In genomic region chr15:79037913-79038328, GRCm38 (mm10) we compare ENCODE assay signal across 8 mouse cellular contexts. TPM values are rescaled to one million over a fixed set of nuclear protein-coding genes. Genes with fewer than 3 reads are reported as not detected.
A peak's percentile ranks its signal among the peaks of the same experiment; 100 is the strongest.
DNase-seq lines count a peak whose midpoint lies in the region; ATAC-seq and TF ChIP-seq lines count a peak whose summit lies in the region.

No protein-coding gene starts in this region.

- intact Hi-C loops in gastrocnemius, postnatal 14 days (cut with DNase I; ENCODE audit: low total_unique reads), result no loop called here

- H3K9ac ChIP-seq in liver, adult 2 months (ENCODE audit: low read depth, low read length), result peak overlapping the region; percentile 59

- peak; percentile 76 for DNase-seq in A20 (ENCODE audit: low read depth, low spot score)
- peak; percentile 54 for DNase-seq in adipocyte (ENCODE audit: low spot score)
- DNase-seq in gastrocnemius, postnatal 14 days, result peak; percentile 82
- DNase-seq in liver, adult 2 months (ENCODE audit: extremely low read depth, low read depth, low spot score), result peak; percentile 17
- DNase-seq in natural killer cell, adult 2 months (ENCODE audit: low spot score in 2 of 2), result peak; percentile 62 to 74
- DNase-seq in thymus, adult 2 months, result peak; percentile 59

- H3K27ac ChIP-seq in liver, adult 2 months (replicated peaks; ENCODE audit: insufficient read depth, low read depth, low read length), result no peak overlapping the region
- H3K27ac ChIP-seq in thymus, adult 2 months (ENCODE audit: control insufficient read depth, insufficient read depth, low read length), result no peak overlapping the region

- peaks cover 4% of the 10 kb centered on the region for H3K27me3 ChIP-seq in liver, adult 2 months (ENCODE audit: control insufficient read depth, insufficient read depth, low read length)
- H3K27me3 ChIP-seq in thymus, adult 2 months (ENCODE audit: control insufficient read depth, insufficient read depth, low read length), result peaks cover 11% of the 10 kb centered on the region

- H3K36me3 ChIP-seq in liver, adult 2 months (ENCODE audit: control insufficient read depth, insufficient read depth, low read length), result no peaks in the 10 kb centered on the region
- no peaks in the 10 kb centered on the region for H3K36me3 ChIP-seq in thymus, adult 2 months (ENCODE audit: control insufficient read depth, insufficient read depth, low read length)

- TF ChIP-seq POLR2A in liver, adult 2 months (IDR thresholded peaks at IDR 0.05; ENCODE audit: extremely low read depth, insufficient read depth, low read length), result no peak
- no peak for TF ChIP-seq POLR2A in thymus, adult 2 months (IDR thresholded peaks at IDR 0.05; ENCODE audit: control insufficient read depth, extremely low read depth, insufficient read depth, low read length, poor library complexity)

- no peak overlapping the region for H3K4me3 ChIP-seq in liver, adult 2 months (ENCODE audit: insufficient read depth, low read depth, low read length)
- H3K4me3 ChIP-seq in thymus, adult 2 months (ENCODE audit: control insufficient read depth, insufficient read depth, low read length), result no peak overlapping the region

- H3K79me2 ChIP-seq in liver, adult 2 months (ENCODE audit: control insufficient read depth, insufficient read depth, low read length), result no peaks in the 10 kb centered on the region

- 13% methylated on average over 14 of the region's 14 CpGs for WGBS in liver, adult 2 months
- 14% methylated on average over 14 of the region's 14 CpGs for WGBS in thymus, adult 2 months

- ATAC-seq in common myeloid progenitor, adult 5-6 weeks (replicated peaks; ENCODE audit: low read depth, poor library complexity, severe bottlenecking), result peak; percentile 26; the same call in 1 of the 2 replicates
- ATAC-seq in inflammation-experienced regulatory T-cells, adult 6 months, result peak; percentile 37

- peaks cover 5% of the 10 kb centered on the region for H3K4me1 ChIP-seq in liver, adult 2 months (ENCODE audit: control insufficient read depth, insufficient read depth, low read length)
- H3K4me1 ChIP-seq in thymus, adult 2 months (replicated peaks; ENCODE audit: control insufficient read depth, insufficient read depth, low read length), result peaks cover 16% of the 10 kb centered on the region

- peak; percentile 85 for TF ChIP-seq CTCF in liver, adult 2 months (IDR thresholded peaks at IDR 0.05; ENCODE audit: low read depth, low read length)
- TF ChIP-seq CTCF in thymus, adult 2 months (IDR thresholded peaks at IDR 0.05; ENCODE audit: borderline replicate concordance, control insufficient read depth, extremely low read depth, insufficient read depth, low read length, poor library complexity), result peak; percentile 96

RNA-seq across cellular contexts. Expression of gene Galr3, which starts 3.8 kb away (rescaled TPM):
- 1.4 and 3.5 TPM in 2 replicates for total RNA-seq in common myeloid progenitor, adult 5-6 weeks (2017)
- under 1 TPM in 1 of 2 experiments, not detected in 1; 0.23 TPM for total RNA-seq in gastrocnemius, postnatal 14 days (2021)
- polyA plus RNA-seq in inflammation-experienced regulatory T-cells, adult 6 months (2017; shearing (Covaris generic)), result not detected
- total RNA-seq in liver, adult 2 months (2014; rRNA removed), result not detected in 2 replicates
- 0.09 TPM in 1 of 2 replicates, not detected in the other for polyA plus RNA-seq in liver, adult 2 months (2012; rRNA removed)
- 0.71 and 1.6 TPM in 2 replicates for polyA plus RNA-seq in thymus, adult 2 months (2012; rRNA removed)

RNA-seq across cellular contexts. Expression of gene H1f0, which starts 9.7 kb away (rescaled TPM):
- 53.4 and 60.7 TPM in 2 replicates for total RNA-seq in common myeloid progenitor, adult 5-6 weeks (2017)
- 100 to 1,000 TPM; 129 to 164 TPM for total RNA-seq in gastrocnemius, postnatal 14 days (2021)
- 10 to 100 TPM; 31.0 to 52.3 (median 36.9) TPM for polyA plus RNA-seq in inflammation-experienced regulatory T-cells, adult 6 months (2017; shearing (Covaris generic))
- 64.2 and 82.1 TPM in 2 replicates for total RNA-seq in liver, adult 2 months (2014; rRNA removed)
- polyA plus RNA-seq in liver, adult 2 months (2012; rRNA removed), result 68.0 and 79.0 TPM in 2 replicates
- polyA plus RNA-seq in thymus, adult 2 months (2012; rRNA removed), result 35.7 and 52.0 TPM in 2 replicates

RNA-seq across cellular contexts. Expression of gene Ankrd54, which starts 24.8 kb away (rescaled TPM):
- total RNA-seq in common myeloid progenitor, adult 5-6 weeks (2017), result 12.0 and 18.3 TPM in 2 replicates
- total RNA-seq in gastrocnemius, postnatal 14 days (2021), result 1 to 10 TPM; 5.4 to 6.1 TPM
- 10 to 100 TPM in 1 of 3 experiments, 1 to 10 TPM in 2; 5.5 to 10.8 (median 9.2) TPM for polyA plus RNA-seq in inflammation-experienced regulatory T-cells, adult 6 months (2017; shearing (Covaris generic))
- total RNA-seq in liver, adult 2 months (2014; rRNA removed), result 5.1 and 6.4 TPM in 2 replicates
- 22.5 and 27.1 TPM in 2 replicates for polyA plus RNA-seq in liver, adult 2 months (2012; rRNA removed)
- polyA plus RNA-seq in thymus, adult 2 months (2012; rRNA removed), result 171 and 181 TPM in 2 replicates

RNA-seq across cellular contexts. Expression of gene Eif3l, which starts 37.1 kb away (rescaled TPM):
- total RNA-seq in common myeloid progenitor, adult 5-6 weeks (2017), result 227 and 237 TPM in 2 replicates
- total RNA-seq in gastrocnemius, postnatal 14 days (2021), result 10 to 100 TPM; 65.8 to 69.7 TPM
- polyA plus RNA-seq in inflammation-experienced regulatory T-cells, adult 6 months (2017; shearing (Covaris generic)), result 100 to 1,000 TPM; 224 to 286 (median 240) TPM
- 82.1 and 94.2 TPM in 2 replicates for total RNA-seq in liver, adult 2 months (2014; rRNA removed)
- polyA plus RNA-seq in liver, adult 2 months (2012; rRNA removed), result 98.3 and 103 TPM in 2 replicates
- 205 and 212 TPM in 2 replicates for polyA plus RNA-seq in thymus, adult 2 months (2012; rRNA removed)

Comparison
In these comparisons a context has a peak if more than half of its experiments do, and no peak if none do; other contexts are left out.
1. DNase-seq: peak in every context shown above with its lines; median percentile 82 in gastrocnemius, postnatal 14 days; 76 in A20; 68 in natural killer cell, adult 2 months; 59 in thymus, adult 2 months; 54 in adipocyte; 17 in liver, adult 2 months.